Mouse (Mus musculus) layer of hippocampus, adult 9-10 months (tissue): ENCODE measurements around the gene Gm11541.
A peak's percentile ranks its signal among the peaks of the same experiment; 100 is the strongest.

Experiments used
- DNase-seq: peaks from one replicate; pipeline ENCODE4 v3.0.0; 2022; ENCODE audit warnings: low spot score

Gm11541 gene

DNA sequence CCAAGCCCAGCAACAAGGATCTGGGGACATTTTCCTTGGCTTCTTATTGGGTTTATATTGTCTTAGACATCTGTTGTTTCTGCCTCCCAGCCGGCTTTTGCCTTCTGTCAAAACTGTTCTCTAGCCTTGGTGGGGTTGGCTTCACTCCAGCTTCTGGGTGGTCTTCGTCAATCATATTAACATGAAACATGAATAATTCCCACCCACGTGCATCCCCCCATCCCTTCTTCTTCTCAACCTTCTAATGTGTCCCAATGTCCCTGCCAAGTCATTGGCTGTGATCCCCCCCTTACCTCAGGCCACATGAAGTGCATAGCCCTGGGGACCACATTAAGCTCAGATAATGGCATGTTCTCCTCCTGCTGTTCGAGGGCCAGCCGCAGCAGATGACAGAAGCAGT lies at the start of gene Gm11541:
Gene Gm11541, minus strand, starts transcription at position 28 of the 400 bp plus-strand sequence.
- DNase-seq, result no peak

GRCm38 (mm10) chr11:94752946-94753713 lies 48.8 kb upstream of the Gm11541 start:
- DNase-seq, result no peak

DNA sequence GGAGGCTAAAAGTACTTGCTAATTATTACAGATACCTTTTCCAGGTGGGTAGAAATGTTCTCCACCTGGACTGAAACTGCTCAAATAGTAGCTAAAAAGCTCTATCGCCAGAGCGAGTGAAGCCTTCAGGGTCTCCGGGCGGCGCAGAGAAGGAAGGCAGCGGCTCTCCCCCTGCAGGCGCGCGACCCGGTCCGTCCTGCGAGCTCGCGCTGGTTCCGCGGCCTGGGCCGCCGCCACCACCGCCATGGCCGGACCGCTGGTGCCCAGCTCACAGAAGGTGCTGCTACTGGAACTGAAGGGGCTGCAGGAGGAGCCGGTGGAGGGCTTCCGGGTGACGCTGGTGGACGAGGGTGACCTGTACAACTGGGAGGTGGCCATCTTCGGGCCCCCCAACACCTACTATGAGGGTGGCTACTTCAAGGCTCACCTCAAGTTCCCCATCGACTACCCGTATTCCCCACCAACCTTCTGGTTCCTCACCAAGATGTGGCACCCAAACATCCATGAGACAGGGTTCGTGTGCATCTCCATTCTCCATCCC lies 37.5 kb upstream of the Gm11541 start, which contains the start of gene Cdc34b:
Gene Cdc34b, plus strand, starts transcription at position 51 of the 541 bp plus-strand sequence.
- DNase-seq, result no peak

- no peak for DNase-seq
These were observed 31.4 kb upstream of the Gm11541 start for GRCm38 (mm10) chr11:94735746-94736145.

DNA sequence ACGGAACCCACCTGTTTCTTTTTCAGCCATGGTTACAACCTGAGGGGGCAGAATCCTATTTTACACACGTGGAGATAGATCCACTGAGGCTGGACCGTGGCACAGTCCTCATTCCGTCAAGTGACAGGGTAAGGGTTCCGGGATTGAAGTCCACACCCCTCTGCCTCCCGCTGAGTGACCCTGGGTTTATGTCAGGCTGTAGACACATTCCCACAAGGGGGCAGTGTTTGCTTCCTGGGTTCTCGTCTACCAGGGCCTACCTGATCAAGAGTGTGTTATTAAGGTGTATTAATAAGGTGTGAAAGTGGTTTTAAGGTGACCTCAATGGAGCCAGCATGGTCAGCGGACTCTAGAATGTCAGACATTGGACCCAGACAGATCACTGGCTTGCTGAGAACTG lies 28.5 kb upstream of the Gm11541 start:
- DNase-seq, result no peak

GRCm38 (mm10) chr11:94731229-94731628 lies 26.9 kb upstream of the Gm11541 start:
- no peak for DNase-seq

DNA sequence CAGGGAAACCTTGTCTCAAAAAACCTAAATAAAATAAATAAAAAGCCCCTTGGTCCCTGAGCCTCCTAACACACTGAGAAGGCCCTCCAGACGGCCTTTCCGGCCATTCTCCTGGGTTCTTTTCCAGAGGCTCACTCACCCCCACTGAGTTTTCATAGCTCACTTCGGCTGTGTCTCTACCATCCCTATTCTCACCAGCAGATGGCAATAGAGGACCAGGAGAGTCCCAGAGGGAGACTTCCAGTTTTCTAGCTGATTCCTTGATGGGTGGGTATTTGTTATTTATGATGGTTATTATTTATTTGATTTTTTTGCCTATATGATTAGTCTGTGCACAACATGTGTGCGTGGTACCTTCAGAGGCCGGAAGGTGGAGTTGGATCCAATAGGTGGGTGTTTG lies 26.0 kb upstream of the Gm11541 start:
- DNase-seq, result peak; percentile 69

- DNase-seq, result no peak
These were observed 25.3 kb upstream of the Gm11541 start for GRCm38 (mm10) chr11:94729565-94729964.

- DNase-seq, result no peak
These were observed 24.2 kb upstream of the Gm11541 start for GRCm38 (mm10) chr11:94728545-94728944.

DNA sequence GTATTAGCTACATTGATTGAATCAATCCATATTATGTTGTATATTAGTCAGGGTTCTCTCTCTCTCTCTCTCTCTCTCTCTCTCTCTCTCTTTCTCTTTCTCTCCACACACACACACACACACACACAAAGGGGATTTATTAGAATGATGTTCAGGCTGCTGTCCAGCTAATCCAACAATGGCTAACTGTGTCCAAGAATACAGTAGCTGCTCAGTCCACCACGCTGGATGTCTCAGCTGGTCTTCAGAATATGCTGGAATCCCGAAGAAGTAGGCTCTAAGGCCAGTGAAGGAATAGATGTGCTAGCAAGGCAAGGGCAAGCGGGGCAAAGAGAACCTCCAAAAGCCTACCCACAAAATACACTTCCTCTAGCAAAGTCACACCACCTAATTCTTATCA lies 23.0 kb upstream of the Gm11541 start:
- DNase-seq, result no peak

GRCm38 (mm10) chr11:94719216-94719615 lies 14.9 kb upstream of the Gm11541 start:
- DNase-seq, result no peak

DNA sequence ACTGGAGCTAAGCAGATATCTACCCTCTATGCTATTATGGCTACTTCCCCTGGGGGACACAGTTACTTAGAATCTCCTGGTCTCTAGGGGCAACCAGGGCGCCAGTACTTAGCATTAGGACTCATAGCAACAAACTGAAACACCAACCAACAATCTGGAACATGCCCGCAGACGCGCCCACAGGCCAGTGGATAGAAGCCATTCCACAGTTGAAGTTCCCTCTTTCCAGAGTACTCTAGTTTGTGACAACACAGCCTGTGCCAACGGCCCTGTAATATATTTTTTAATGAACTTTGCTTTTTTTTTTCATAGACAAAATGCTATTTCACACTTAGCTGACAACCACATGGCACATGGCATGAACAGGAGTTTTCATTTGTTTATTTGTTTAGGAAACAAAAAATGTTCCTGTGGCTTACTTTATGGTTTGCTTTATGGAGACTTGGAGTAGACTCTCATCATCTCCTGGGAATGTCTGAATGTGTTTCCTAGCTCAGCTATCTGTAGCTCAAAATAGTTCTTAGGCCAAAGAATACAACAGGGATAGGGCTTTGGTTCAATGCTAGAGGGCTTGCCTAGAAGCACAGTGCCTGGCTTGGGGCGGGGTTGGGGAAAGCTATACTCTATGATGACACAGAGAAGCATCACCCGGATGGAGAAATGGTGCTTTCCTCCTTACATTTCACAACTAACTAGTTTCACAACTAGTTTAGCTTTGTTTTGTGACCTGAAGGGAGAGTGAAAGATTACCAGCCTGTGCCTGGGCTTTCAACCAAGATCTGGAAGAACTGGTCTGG lies 14.0 kb upstream of the Gm11541 start:
- no peak for DNase-seq

GRCm38 (mm10) chr11:94717239-94717638 lies 12.9 kb upstream of the Gm11541 start:
- DNase-seq, result no peak

DNA sequence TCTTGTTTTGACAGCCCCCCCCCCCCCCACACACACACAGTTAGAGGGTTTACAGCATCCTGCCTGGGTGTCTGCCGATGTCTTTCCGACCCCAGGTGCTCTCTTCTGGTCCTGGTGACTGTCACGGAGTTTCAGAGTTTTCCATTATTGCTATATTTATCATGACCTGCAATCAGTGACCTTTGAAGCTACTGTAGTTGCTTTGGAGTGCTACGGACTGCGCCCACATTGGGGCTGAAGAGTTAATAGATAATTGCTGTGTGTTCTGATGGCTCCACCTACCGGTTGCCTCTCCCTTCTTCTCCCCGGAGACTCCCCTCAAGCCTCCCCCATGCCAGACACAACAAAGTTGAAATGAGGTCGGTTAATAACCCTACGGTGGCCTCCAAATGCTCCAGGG lies 12.5 kb upstream of the Gm11541 start:
- DNase-seq, result no peak

DNA sequence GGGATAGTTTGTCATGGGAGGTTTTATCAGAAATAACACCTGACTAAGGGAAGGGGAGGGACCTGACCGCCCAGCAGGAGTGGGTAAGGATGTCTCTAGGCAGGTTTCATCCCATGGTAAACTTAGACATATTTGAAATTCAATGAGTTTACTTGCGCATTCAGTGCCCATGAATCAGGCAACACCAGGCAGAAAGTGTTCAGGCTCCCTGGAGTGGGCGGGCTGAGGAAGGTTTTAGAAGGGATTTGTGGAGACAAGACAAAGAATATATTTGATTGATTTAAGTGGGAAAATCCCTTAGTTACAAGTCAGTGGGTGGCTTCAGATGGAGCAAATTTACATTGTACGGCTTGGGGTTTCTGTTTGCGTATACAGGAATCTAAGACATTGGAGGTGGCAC lies 11.3 kb upstream of the Gm11541 start:
- no peak for DNase-seq

GRCm38 (mm10) chr11:94713246-94713860 lies 9.1 kb upstream of the Gm11541 start:
- DNase-seq, result no peak

GRCm38 (mm10) chr11:94704020-94704419 lies 279 bp downstream of the Gm11541 start:
- no peak for DNase-seq

- no peak for DNase-seq
These were observed 2.1 kb downstream of the Gm11541 start for GRCm38 (mm10) chr11:94702216-94702610.

DNA sequence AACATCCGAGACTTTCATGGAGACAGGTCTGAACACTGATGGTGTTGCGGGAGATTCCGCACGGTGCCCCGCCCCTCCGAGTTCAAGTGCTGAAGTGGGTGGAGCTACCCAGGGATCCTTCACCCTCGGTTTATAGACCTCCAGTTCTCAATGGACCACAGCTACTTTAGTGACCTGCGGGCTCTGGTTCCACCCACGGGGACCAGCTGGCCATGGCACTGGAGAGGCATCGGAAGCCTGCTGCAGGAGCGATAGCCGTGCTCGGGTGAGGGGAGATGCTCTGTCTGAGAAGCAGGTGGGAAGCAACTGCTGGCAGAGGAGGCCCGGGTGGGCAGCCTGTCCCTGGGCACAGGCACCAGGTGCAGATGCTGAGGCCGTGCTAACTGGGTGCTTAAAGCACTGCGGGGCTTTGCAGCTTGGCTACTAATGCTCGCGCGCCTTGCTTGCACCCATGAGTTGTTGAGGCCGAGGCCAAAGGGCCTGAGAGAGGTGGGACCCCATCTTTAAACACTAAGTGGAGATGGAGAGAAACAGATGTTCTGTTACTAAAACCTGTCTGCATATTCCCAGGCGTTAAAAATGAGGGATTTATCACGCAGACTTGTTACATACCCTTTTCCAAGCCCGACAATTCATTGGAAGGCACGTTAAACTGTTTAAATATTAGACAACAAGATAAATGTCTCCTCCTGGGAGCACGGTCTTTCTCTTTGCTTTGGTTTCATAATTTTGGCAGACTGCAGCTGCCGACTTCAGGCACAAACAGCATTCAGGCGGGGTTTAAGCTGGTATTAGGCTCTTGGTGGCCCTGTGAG lies 2.7 kb downstream of the Gm11541 start:
- no peak for DNase-seq

DNA sequence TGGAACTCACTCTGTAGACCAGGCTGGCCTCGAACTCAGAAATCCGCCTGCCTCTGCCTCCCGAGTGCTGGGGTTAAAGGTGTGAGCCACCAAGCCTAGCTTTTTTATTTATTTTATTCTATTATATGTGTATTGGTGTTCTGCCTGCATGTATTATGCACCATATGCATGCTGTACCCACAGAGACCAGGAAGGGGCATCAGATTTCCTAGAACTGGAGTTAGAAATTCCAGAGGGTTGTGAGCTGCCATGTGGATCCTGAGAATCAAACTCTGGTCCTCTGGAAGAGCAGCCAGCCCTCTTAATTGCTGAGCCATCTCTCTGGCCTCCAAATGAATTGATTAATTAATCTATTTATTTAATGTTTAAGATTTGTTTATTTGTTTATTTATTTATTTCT lies 4.9 kb downstream of the Gm11541 start:
- DNase-seq, result no peak

- no peak for DNase-seq
These were observed 6.4 kb downstream of the Gm11541 start for GRCm38 (mm10) chr11:94697703-94698464.
